Mouse (Mus musculus): ENCODE results near the gene Bcl11b. TPM values are rescaled to one million over a fixed set of nuclear protein-coding genes. Genes with fewer than 3 reads are reported as not detected.

The Bcl11b gene
- total RNA-seq, 2 experiments from 2014 or later: 1.1 to 1.6 TPM

- DNase-seq (ENCODE audit: low spot score): no peak
- intact Hi-C loops (cut with DNase I): no loop called here
These were observed 133.8 kb downstream of the Bcl11b start for GRCm38 (mm10) chr12:107869526-107870050.

GRCm38 (mm10) chr12:107868291-107868690, 135.1 kb downstream of the Bcl11b start:
- intact Hi-C loops (cut with DNase I): no loop called here
- no peak for DNase-seq (ENCODE audit: low spot score)

Other genes starting within 250 kb of the Bcl11b start
- 10 to 100 TPM; 82.0 to 89.7 TPM for gene Setd3, start 175.7 kb upstream of the Bcl11b start, total RNA-seq (2021)
- gene Ccnk, start 176.0 kb upstream of the Bcl11b start, total RNA-seq (2021): 10 to 100 TPM; 28.0 to 28.9 TPM